Mouse (Mus musculus): Measurements from ENCODE around the gene Angptl2. TPM values are rescaled to one million over a fixed set of nuclear protein-coding genes. Genes with fewer than 3 reads are reported as not detected.

The Angptl2 gene
- polyA plus RNA-seq, 1 experiment from 2014 or later: 34.1 TPM

DNA sequence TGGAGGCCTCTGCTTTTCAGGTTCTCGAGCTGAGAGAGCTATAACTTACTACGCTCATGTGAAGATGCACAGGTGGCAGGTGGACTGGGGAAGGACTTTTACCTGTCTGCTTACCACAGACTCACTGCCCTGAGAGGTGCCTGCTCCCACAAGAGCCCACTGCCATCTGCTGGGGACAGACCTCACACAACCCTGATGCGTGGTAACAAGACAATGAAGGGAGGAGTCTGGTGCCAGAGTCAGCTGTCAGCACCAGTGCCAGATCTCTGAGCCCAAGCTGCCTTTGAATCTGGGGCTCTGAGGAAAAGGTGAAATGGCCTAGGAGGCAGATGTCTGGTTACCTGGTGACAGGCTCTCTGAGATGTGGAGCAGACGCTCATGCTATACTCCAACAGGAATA lies 19.0 kb downstream of the Angptl2 start:
- H3K4me3 ChIP-seq: no peak overlapping the region
- no peak overlapping the region for H3K9ac ChIP-seq
- no peaks in the 10 kb centered on the region for H3K27me3 ChIP-seq
- no peak for ATAC-seq (ENCODE audit: borderline replicate concordance, extremely low read depth, low FRiP score, low TSS enrichment)
- H3K36me3 ChIP-seq: no peaks in the 10 kb centered on the region
- H3K4me1 ChIP-seq: peaks cover 18% of the 10 kb centered on the region
- H3K27ac ChIP-seq: no peak overlapping the region
- WGBS: 86% methylated on average over 4 of the region's 4 CpGs
- H3K9me3 ChIP-seq: no peaks in the 10 kb centered on the region
- H3K4me2 ChIP-seq: no peak overlapping the region

DNA sequence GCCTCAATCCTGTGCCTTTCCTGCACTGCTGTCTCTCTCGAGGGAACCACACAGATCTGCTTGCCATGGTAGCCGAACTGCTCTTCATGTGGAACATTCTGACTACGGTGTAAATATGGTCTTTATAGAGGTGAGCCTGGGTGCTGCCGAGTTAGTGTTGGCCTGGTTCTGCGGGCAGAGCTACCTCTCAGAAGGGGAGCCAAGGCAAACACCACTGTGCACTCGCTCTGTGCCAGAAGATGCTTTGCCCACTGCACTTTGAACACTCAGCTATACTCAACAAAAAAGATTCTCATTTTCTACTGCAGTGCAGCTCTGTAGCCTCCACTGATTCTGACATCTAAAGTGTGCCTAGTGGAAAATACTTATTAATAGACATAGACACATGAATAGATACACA lies 21.7 kb downstream of the Angptl2 start:
- H3K4me1 ChIP-seq: peaks cover 14% of the 10 kb centered on the region
- H3K4me2 ChIP-seq: no peak overlapping the region
- no peaks in the 10 kb centered on the region for H3K9me3 ChIP-seq
- no peak overlapping the region for H3K9ac ChIP-seq
- 70% methylated on average over 6 of the region's 6 CpGs for WGBS
- H3K27me3 ChIP-seq: no peaks in the 10 kb centered on the region
- H3K27ac ChIP-seq: no peak overlapping the region
- no peak for ATAC-seq (ENCODE audit: borderline replicate concordance, extremely low read depth, low FRiP score, low TSS enrichment)
- no peak overlapping the region for H3K4me3 ChIP-seq
- H3K36me3 ChIP-seq: no peaks in the 10 kb centered on the region

DNA sequence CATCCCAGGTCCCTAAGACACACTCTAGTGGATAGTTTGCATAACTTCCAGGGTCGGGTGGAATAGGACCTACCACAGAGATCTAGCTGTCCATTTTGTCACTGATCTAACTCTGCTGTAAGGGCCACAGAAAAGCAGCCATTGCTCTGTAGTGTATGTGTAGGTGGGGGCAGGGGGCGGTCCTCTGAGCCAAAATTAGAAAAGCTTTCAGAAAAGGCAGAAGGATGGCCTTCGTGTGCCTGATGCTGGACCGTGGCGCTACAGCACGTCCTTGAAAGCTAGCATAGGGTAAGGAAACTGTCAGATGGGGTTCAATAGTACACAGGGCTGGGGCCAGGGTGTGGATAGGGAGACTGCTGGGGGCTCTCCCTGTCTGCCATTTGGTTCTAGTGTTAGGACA lies 29.0 kb downstream of the Angptl2 start:
- no peak for ATAC-seq (ENCODE audit: borderline replicate concordance, extremely low read depth, low FRiP score, low TSS enrichment)
- no peak overlapping the region for H3K27ac ChIP-seq
- no peaks in the 10 kb centered on the region for H3K27me3 ChIP-seq
- H3K36me3 ChIP-seq: no peaks in the 10 kb centered on the region
- H3K9ac ChIP-seq: no peak overlapping the region
- H3K4me3 ChIP-seq: no peak overlapping the region
- no peaks in the 10 kb centered on the region for H3K4me1 ChIP-seq
- H3K9me3 ChIP-seq: no peaks in the 10 kb centered on the region
- H3K4me2 ChIP-seq: no peak overlapping the region
- WGBS: 72% methylated on average over 6 of the region's 6 CpGs

DNA sequence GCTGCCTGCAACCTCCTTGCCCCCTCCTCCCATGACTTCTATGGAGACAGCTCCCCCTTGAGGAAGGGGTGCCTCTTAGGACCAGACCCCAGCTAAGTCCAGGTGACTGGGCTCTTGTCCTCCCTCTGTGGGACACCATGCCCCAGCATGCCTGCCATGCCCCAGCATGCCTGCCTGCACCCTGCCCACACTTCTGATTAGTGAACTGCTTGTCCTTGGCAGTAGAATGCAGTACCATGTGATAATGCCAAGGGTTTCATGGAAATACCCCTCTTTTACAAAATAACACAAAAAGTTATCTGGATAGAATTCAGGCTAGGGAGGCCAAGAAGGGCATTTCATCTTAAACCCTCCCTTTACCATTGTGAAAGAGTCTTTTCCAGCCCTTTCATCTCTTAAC lies 29.5 kb downstream of the Angptl2 start:
- no peaks in the 10 kb centered on the region for H3K27me3 ChIP-seq
- no peaks in the 10 kb centered on the region for H3K9me3 ChIP-seq
- no peak overlapping the region for H3K9ac ChIP-seq
- no peak overlapping the region for H3K4me2 ChIP-seq
- ATAC-seq (ENCODE audit: borderline replicate concordance, extremely low read depth, low FRiP score, low TSS enrichment): no peak
- no peak overlapping the region for H3K4me3 ChIP-seq
- H3K27ac ChIP-seq: no peak overlapping the region
- H3K36me3 ChIP-seq: no peaks in the 10 kb centered on the region
- H3K4me1 ChIP-seq: no peaks in the 10 kb centered on the region

DNA sequence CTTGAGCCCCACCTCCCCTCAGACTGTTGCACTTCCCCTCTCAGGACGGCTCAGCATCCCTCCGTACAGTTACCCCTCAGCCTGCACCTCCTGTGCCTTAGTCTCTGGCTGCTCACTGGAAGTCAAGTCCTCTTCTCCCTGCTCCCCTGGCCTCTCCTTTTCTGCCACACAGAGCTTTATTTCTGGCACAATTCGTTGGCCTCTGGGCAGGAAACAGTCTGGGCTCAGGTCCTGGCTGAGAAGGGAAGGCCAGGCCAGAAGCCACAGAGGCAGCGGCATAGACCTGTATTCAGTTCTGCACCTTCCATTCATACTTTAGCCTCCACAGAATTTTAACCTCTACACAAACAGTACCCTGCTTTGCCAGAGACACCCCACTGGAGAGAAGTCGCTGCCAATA lies 31.0 kb downstream of the Angptl2 start:
- ATAC-seq (ENCODE audit: borderline replicate concordance, extremely low read depth, low FRiP score, low TSS enrichment): no peak
- 79% methylated on average over 5 of the region's 5 CpGs for WGBS
- H3K36me3 ChIP-seq: no peaks in the 10 kb centered on the region

DNA sequence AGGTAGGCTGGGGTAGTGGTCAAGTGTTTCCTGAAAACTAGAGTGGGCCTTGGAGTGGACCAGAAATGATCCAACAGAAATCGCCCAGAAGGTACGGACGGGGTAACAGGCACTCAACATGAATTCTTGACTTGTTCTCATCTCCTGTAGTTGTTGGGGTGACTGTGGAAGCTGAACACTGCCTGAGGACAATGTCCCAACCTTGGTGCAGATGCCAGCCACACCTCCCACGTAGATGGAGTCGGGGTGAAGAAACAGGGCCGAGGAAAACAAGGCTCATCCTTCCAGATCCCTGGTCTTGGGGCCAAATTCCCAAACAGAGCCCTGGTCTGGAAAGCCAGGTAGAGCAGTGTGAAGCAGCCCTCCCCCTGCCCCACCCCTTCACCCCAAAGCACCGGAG lies 32.7 kb downstream of the Angptl2 start:
- Histone ChIP-seq H3K27ac (no peak overlapping the region), H3K27me3 (no peaks in the 10 kb centered on the region), H3K4me3 (no peak overlapping the region), H3K36me3 (no peaks in the 10 kb centered on the region), H3K4me2 (no peak overlapping the region), H3K9me3 (no peaks in the 10 kb centered on the region), H3K4me1 (no peaks in the 10 kb centered on the region), H3K9ac (no peak overlapping the region)
- ATAC-seq (ENCODE audit: borderline replicate concordance, extremely low read depth, low FRiP score, low TSS enrichment): no peak
- WGBS: 81% methylated on average over 7 of the region's 7 CpGs

More for the DNA sequence above, 31.0 kb downstream of the Angptl2 start:
- Histone ChIP-seq H3K9ac (no peak overlapping the region), H3K9me3 (no peaks in the 10 kb centered on the region), H3K27ac (no peak overlapping the region), H3K4me2 (no peak overlapping the region), H3K27me3 (no peaks in the 10 kb centered on the region), H3K4me3 (no peak overlapping the region), H3K4me1 (no peaks in the 10 kb centered on the region)

DNA sequence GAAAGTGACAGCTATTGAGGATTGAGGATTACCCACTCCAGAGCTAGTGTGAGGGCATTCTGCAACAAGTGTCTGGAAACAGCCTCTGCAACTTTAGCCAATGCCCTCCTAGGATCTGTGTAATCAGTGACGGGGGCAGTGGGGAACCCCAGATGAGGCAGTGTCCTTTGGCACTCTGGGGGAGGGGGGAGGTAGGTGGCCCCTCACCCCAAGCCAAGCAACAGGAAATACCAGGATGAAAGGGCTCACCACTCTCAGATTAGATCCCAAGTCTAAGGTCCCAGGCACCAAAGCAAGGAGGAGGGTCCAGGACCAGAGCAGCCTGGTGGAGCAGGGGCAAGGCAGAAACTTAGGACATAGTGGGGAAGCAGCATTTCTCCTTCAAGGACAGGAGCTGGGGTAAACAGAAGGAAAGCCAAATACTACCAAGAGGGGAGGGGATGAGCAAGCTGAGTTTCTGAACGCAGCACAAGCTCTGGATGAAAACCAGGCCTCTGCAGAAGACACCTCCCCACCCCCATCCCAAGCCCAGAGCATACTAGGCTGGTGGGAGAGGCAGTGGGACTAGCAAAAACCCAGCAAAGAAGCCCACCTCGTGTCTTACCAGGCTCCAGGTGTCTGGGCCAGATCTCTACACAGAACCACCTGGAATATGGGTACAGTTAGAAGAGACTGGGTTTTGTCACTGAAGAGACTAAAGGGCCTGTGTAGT lies 34.2 kb downstream of the Angptl2 start:
- H3K9me3 ChIP-seq: no peaks in the 10 kb centered on the region
- H3K4me2 ChIP-seq: no peak overlapping the region
- H3K27ac ChIP-seq: no peak overlapping the region
- no peak for ATAC-seq (ENCODE audit: borderline replicate concordance, extremely low read depth, low FRiP score, low TSS enrichment)
- no peaks in the 10 kb centered on the region for H3K36me3 ChIP-seq
- H3K27me3 ChIP-seq: no peaks in the 10 kb centered on the region
- H3K4me1 ChIP-seq: no peaks in the 10 kb centered on the region
- H3K4me3 ChIP-seq: no peak overlapping the region
- WGBS: 39% methylated on average over 3 of the region's 3 CpGs
- H3K9ac ChIP-seq: no peak overlapping the region

DNA sequence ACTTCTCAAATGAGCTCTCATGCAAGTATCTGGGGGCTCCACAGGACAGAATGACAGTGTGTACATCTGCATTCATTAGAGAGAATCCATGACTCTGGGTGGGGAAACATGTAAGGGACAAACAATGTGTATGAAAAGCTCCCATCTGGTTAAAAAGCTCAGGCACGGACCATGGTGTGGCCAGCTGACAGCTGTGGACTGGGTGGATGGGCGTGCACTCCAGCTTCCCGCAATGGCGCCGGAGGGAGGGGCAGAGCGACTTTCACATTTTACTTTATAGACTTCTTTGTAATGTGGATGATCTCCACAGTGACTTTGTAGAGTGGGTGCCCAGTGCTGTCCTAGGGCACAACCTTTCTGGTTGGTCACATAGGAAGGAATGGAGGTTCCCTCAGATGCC lies 36.9 kb downstream of the Angptl2 start:
- Histone ChIP-seq H3K27me3 (no peaks in the 10 kb centered on the region), H3K27ac (no peak overlapping the region), H3K9ac (no peak overlapping the region), H3K4me3 (no peak overlapping the region), H3K4me2 (no peak overlapping the region), H3K36me3 (no peaks in the 10 kb centered on the region), H3K9me3 (no peaks in the 10 kb centered on the region), H3K4me1 (no peaks in the 10 kb centered on the region)
- no peak for ATAC-seq (ENCODE audit: borderline replicate concordance, extremely low read depth, low FRiP score, low TSS enrichment)
- 80% methylated on average over 6 of the region's 6 CpGs for WGBS

DNA sequence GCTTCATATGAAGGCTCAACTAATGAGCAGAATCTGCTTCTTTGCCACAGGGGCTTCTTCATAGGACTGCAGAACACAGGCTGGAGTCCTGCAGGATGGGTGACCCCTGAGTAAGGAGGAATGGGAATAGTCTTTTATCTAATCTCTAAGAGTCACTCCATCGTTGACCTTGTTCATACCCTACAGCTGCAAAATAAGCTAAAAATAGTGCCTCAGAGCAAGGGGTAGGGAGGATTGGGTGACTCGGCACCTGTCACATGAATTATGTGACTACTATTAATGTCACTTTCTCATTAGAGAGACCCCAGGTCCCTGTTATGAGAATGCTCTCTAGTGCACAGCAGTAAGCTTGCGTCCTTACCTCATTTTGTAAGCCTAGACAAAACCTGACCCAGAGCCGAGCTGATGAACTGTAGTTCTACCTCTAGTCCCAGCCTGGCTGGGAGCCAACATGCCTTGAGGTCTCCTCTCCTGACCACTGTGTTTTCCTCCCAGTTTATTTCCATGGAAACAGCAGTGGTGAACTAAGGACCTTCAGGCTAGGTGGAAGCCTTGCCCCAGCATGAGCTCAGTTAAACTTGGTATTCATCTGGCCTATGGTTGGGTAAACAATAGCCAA lies 37.8 kb downstream of the Angptl2 start:
- 41% methylated on average over 4 of the region's 4 CpGs for WGBS
- Histone ChIP-seq H3K27ac (no peak overlapping the region), H3K4me2 (no peak overlapping the region), H3K9ac (no peak overlapping the region), H3K36me3 (no peaks in the 10 kb centered on the region), H3K4me3 (no peak overlapping the region), H3K27me3 (no peaks in the 10 kb centered on the region), H3K9me3 (no peaks in the 10 kb centered on the region), H3K4me1 (no peaks in the 10 kb centered on the region)
- ATAC-seq (ENCODE audit: borderline replicate concordance, extremely low read depth, low FRiP score, low TSS enrichment): 0 out of 2 replicates have a peak, but pooled peaks have one; percentile 23

DNA sequence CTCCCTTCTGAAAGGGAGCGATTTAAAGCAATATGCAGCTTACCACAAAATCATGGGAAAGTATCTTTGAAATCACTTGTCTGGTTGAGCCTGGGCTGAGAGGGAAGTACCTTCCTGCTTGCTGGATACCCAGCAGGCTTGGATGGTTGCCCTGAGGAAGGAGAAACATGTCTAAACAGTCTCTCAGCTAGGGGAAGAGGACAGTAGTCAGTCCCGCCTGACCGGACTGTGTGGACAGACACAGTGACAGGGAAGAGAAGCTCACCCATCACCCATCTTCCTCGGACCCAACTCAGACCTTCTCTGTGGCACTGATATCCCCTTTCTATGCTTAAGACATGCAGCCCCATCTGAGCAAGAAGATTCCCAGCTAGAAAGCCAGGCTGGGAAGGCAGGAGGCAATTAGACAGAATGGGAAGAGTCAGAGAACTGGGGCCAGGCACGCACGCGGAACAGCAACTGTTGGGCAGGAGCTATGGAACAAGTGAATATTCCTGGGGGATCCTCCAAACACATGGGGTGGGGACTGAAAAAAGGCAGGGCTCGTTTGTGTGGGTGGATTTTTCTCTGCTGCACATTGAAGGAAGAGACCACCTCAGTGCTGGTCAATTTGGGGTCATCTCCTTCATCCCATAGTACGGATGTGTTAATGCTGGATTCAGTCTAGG lies 38.6 kb downstream of the Angptl2 start:
- no peaks in the 10 kb centered on the region for H3K9me3 ChIP-seq
- WGBS: 79% methylated on average over 9 of the region's 9 CpGs
- no peaks in the 10 kb centered on the region for H3K4me1 ChIP-seq
- H3K4me2 ChIP-seq: no peak overlapping the region
- H3K9ac ChIP-seq: no peak overlapping the region
- no peaks in the 10 kb centered on the region for H3K27me3 ChIP-seq
- H3K36me3 ChIP-seq: no peaks in the 10 kb centered on the region
- ATAC-seq (ENCODE audit: borderline replicate concordance, extremely low read depth, low FRiP score, low TSS enrichment): no peak
- no peak overlapping the region for H3K27ac ChIP-seq
- H3K4me3 ChIP-seq: no peak overlapping the region

DNA sequence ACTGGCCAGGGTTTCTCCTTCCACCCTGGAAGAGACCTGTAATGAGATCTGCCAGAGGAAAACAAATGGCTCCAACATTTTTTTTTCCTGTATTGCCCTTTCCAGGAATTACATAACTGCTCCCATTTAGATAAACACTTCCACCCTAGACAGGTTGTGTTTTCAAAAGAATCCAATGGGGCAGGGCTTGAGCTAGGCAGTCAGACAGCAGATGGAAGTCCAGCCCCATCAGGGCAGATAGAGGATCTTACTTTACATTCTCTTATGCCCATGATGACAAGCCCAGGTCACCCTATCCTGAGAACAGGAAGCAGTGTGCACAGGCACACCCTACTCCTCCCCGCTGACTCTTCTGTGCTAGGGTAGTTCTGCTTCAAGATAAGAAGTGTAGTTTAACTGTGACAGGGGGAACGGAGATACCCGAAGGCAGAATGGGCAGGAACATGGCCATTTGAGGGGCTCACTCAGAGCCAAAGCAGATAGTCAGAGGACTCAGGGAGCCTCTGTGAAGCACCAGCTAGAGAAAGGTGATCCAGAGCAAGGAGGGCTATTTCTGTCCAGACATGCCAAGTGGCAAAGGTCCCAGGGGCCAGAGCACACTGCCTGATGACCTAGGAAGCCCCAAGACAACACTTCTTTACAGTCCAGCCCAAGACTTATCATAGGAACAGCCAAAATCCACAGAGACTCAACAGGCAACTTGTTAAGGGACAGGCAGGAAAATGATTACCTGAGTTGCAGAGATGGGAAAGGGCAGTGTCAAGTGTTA lies 41.1 kb downstream of the Angptl2 start:
- H3K9ac ChIP-seq: no peak overlapping the region
- ATAC-seq (ENCODE audit: borderline replicate concordance, extremely low read depth, low FRiP score, low TSS enrichment): no peak
- 62% methylated on average over 3 of the region's 3 CpGs for WGBS

DNA sequence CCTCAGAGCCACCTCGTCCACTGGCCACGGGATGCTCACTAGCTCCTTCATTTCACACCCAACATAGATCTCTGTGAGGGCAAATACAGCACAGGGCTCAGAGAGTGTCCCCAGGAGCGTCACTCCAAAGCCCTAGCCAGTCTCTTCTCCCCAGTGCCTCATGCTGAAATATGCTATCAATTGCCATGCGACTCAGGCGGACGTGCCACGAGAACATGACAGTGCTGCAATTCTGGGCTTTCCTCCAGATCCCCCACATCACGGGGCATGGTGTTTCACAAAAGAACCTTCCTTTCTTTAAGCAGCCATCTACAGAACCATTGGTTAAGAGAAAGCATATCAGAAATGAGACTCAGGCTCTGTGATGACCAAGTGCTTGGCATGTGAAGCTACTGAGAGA lies 44.9 kb downstream of the Angptl2 start:
- H3K36me3 ChIP-seq: no peaks in the 10 kb centered on the region
- H3K9ac ChIP-seq: no peak overlapping the region
- no peak overlapping the region for H3K27ac ChIP-seq
- WGBS: 71% methylated on average over 8 of the region's 8 CpGs
- no peak overlapping the region for H3K4me3 ChIP-seq
- H3K9me3 ChIP-seq: no peaks in the 10 kb centered on the region
- no peak for ATAC-seq (ENCODE audit: borderline replicate concordance, extremely low read depth, low FRiP score, low TSS enrichment)
- no peak overlapping the region for H3K4me2 ChIP-seq
- peaks cover 7% of the 10 kb centered on the region; the same call in 1 of the 2 replicates for H3K4me1 ChIP-seq
- H3K27me3 ChIP-seq: no peaks in the 10 kb centered on the region

More for the DNA sequence above, 41.1 kb downstream of the Angptl2 start:
- Histone ChIP-seq H3K27ac (no peak overlapping the region), H3K4me1 (no peaks in the 10 kb centered on the region), H3K9me3 (no peaks in the 10 kb centered on the region), H3K4me2 (no peak overlapping the region), H3K27me3 (no peaks in the 10 kb centered on the region), H3K36me3 (no peaks in the 10 kb centered on the region), H3K4me3 (no peak overlapping the region)
